Mouse (Mus musculus) CH12.LX (cell line): Measurements from ENCODE around the gene Ubxn6. TPM values are rescaled to one million over a fixed set of nuclear protein-coding genes. Genes with fewer than 3 reads are reported as not detected.

Experiments
- DNase-seq: peaks from one replicate; pipeline ENCODE4 v3.0.0-alpha.2; 2013; ENCODE audit errors: extremely low read depth
- H3K27ac ChIP-seq: 2 replicates; pipeline ENCODE4 v1.5.1; 2012; ENCODE audit warnings: low read depth, mild to moderate bottlenecking, control low read depth, moderate library complexity; ENCODE audit not compliant: insufficient read depth
- H3K27me3 ChIP-seq: replicated peaks from 2 replicates; pipeline ENCODE3; 2012; ENCODE audit warnings: inconsistent platforms
- H3K36me3 ChIP-seq, 2 experiments: replicated peaks in 1 of 2; 2 replicates each; pipeline versions ENCODE3 to v1.6.1; 2012; ENCODE audit warnings: inconsistent platforms in 1 of 2, low read length in 1 of 2, mild to moderate bottlenecking in 1 of 2, mixed read lengths in 1 of 2, moderate library complexity in 1 of 2; ENCODE audit not compliant: control insufficient read depth in 1 of 2, insufficient read depth in 1 of 2
- H3K4me1 ChIP-seq, 2 experiments: 2 replicates each; pipeline ENCODE4 v1.6.1; 2012; ENCODE audit warnings: inconsistent platforms in 1 of 2, moderate library complexity in 1 of 2; ENCODE audit not compliant: insufficient read depth in 2 of 2, control insufficient read depth in 1 of 2
- H3K4me2 ChIP-seq: 2 replicates; pipeline ENCODE4 v1.6.1; 2012; ENCODE audit warnings: low read depth, mild to moderate bottlenecking, control low read depth; ENCODE audit not compliant: poor library complexity, insufficient read depth, severe bottlenecking
- H3K4me3 ChIP-seq, 3 experiments: fragments of 150-350 bp in 1 of 3; sonication (generic) in 1 of 3; replicated peaks in 1 of 3; 2 replicates each; pipeline versions ENCODE3 to v1.5.1; 2011 to 2012; ENCODE audit warnings: low read depth in 2 of 3, low read length in 2 of 3, mild to moderate bottlenecking in 2 of 3, moderate library complexity in 2 of 3, control low read depth in 1 of 3, improper control_type of control experiment in 1 of 3, inconsistent platforms in 1 of 3, mixed read lengths in 1 of 3; ENCODE audit not compliant: poor library complexity in 1 of 3
- H3K79me2 ChIP-seq: replicated peaks from 2 replicates; pipeline ENCODE4 v1.6.1; 2012; ENCODE audit warnings: mild to moderate bottlenecking, moderate library complexity; ENCODE audit not compliant: control insufficient read depth, poor library complexity, insufficient read depth, severe bottlenecking; ENCODE audit errors: extremely low read depth
- H3K9ac ChIP-seq: 2 replicates; pipeline ENCODE4 v1.6.1; 2012; ENCODE audit warnings: low read depth, mild to moderate bottlenecking, control low read depth, moderate library complexity; ENCODE audit not compliant: insufficient read depth
- H3K9me3 ChIP-seq: replicated peaks from 2 replicates; pipeline ENCODE3; 2012; ENCODE audit warnings: low read length, inconsistent platforms, mixed read lengths
- BHLHE40 ChIP-seq: IDR thresholded peaks from 2 replicates; pipeline ENCODE4 v1.6.1; 2011; ENCODE audit warnings: mild to moderate bottlenecking, low read depth, low read length, improper control_type of control experiment
- CHD1 ChIP-seq: IDR thresholded peaks from 2 replicates; pipeline ENCODE4 v1.6.1; 2012; ENCODE audit warnings: low read depth, low read length, improper control_type of control experiment, inconsistent platforms
- CHD2 ChIP-seq: IDR thresholded peaks from 2 replicates; pipeline ENCODE4 v1.6.1; 2011; ENCODE audit warnings: low read length, improper control_type of control experiment
- CTCF ChIP-seq, 2 experiments: IDR thresholded peaks in 1 of 2; conservative IDR thresholded peaks in 1 of 2; 2 replicates each; pipeline ENCODE4 v1.5.1; 2011 to 2012; ENCODE audit warnings: low read depth in 2 of 2, low read length in 2 of 2, improper control_type of control experiment in 1 of 2, inconsistent platforms in 1 of 2, mild to moderate bottlenecking in 1 of 2, moderate library complexity in 1 of 2
- EP300 ChIP-seq: IDR thresholded peaks from 2 replicates; pipeline ENCODE4 v1.6.1; 2011; ENCODE audit warnings: low read length, improper control_type of control experiment
- ETS1 ChIP-seq: conservative IDR thresholded peaks from 2 replicates; pipeline ENCODE4 v1.6.1; 2012; ENCODE audit warnings: low read depth, mild to moderate bottlenecking, inconsistent platforms, low read length, improper control_type of control experiment, moderate library complexity
- GABPA ChIP-seq: IDR thresholded peaks from 2 replicates; pipeline ENCODE4 v1.6.1; 2012; ENCODE audit warnings: low read depth, low read length, improper control_type of control experiment, inconsistent platforms; ENCODE audit not compliant: insufficient replicate concordance
- HCFC1 ChIP-seq: IDR thresholded peaks from 2 replicates; pipeline ENCODE4 v1.6.1; 2012; ENCODE audit warnings: low read depth, mild to moderate bottlenecking, inconsistent platforms, low read length, improper control_type of control experiment
- IRF4 ChIP-seq: IDR thresholded peaks from 2 replicates; pipeline ENCODE4 v1.6.1; 2014; ENCODE audit warnings: low read depth, mild to moderate bottlenecking, inconsistent platforms, low read length, improper control_type of control experiment
- JUN ChIP-seq: IDR thresholded peaks from 2 replicates; pipeline ENCODE4 v1.6.1; 2011; ENCODE audit warnings: low read depth, mild to moderate bottlenecking, low read length, improper control_type of control experiment, moderate library complexity; ENCODE audit not compliant: insufficient read depth
- JUND ChIP-seq: conservative IDR thresholded peaks from 2 replicates; pipeline ENCODE4 v1.6.1; 2011; ENCODE audit warnings: low read depth, low read length, improper control_type of control experiment
- KAT2A ChIP-seq: IDR thresholded peaks from 2 replicates; pipeline ENCODE4 v1.6.1; 2012; ENCODE audit warnings: low read length, improper control_type of control experiment, inconsistent platforms; ENCODE audit not compliant: insufficient replicate concordance
- MAFK ChIP-seq: IDR thresholded peaks from 2 replicates; pipeline ENCODE4 v1.6.1; 2011; ENCODE audit warnings: low read length, improper control_type of control experiment; ENCODE audit not compliant: insufficient replicate concordance
- MAX ChIP-seq: IDR thresholded peaks from 2 replicates; pipeline ENCODE4 v1.6.1; 2011; ENCODE audit warnings: low read length, improper control_type of control experiment
- MEF2A ChIP-seq: IDR thresholded peaks from 2 replicates; pipeline ENCODE4 v1.6.1; 2014; ENCODE audit warnings: low read depth, mild to moderate bottlenecking, inconsistent platforms, low read length, improper control_type of control experiment, borderline replicate concordance
- MXI1 ChIP-seq: IDR thresholded peaks from 2 replicates; pipeline ENCODE4 v1.6.1; 2011; ENCODE audit warnings: mild to moderate bottlenecking, low read depth, low read length, improper control_type of control experiment
- MYC ChIP-seq: IDR thresholded peaks from 2 replicates; pipeline ENCODE4 v1.6.1; 2011; ENCODE audit warnings: low read depth, mild to moderate bottlenecking, improper control_type of control experiment, low read length
- PAX5 ChIP-seq: IDR thresholded peaks from 2 replicates; pipeline ENCODE4 v1.6.1; 2012; ENCODE audit warnings: low read length, inconsistent platforms, mixed read lengths
- POLR2A ChIP-seq: IDR thresholded peaks from 2 replicates; pipeline ENCODE4 v1.6.1; 2011; ENCODE audit warnings: low read depth, mild to moderate bottlenecking, improper control_type of control experiment, low read length
- POLR2AphosphoS2 ChIP-seq: IDR thresholded peaks from 2 replicates; pipeline ENCODE4 v1.6.1; 2011; ENCODE audit warnings: low read depth, low read length, improper control_type of control experiment
- RAD21 ChIP-seq: IDR thresholded peaks from 2 replicates; pipeline ENCODE4 v1.6.1; 2011; ENCODE audit warnings: low read depth, mild to moderate bottlenecking, low read length, improper control_type of control experiment, moderate library complexity
- RCOR1 ChIP-seq: conservative IDR thresholded peaks from 2 replicates; pipeline ENCODE4 v1.6.1; 2012; ENCODE audit warnings: low read depth, mild to moderate bottlenecking, inconsistent platforms, low read length, improper control_type of control experiment
- TBP ChIP-seq: conservative IDR thresholded peaks from 2 replicates; pipeline ENCODE4 v1.6.1; 2011; ENCODE audit warnings: low read depth, low read length, improper control_type of control experiment
- UBTF ChIP-seq: IDR thresholded peaks from 2 replicates; pipeline ENCODE4 v1.6.1; 2012; ENCODE audit warnings: low read depth, mild to moderate bottlenecking, inconsistent platforms, low read length, improper control_type of control experiment, moderate library complexity
- USF1 ChIP-seq: IDR thresholded peaks from 2 replicates; pipeline ENCODE4 v1.6.1; 2014; ENCODE audit warnings: low read depth, mild to moderate bottlenecking, inconsistent platforms, low read length, improper control_type of control experiment
- USF2 ChIP-seq: conservative IDR thresholded peaks from 2 replicates; pipeline ENCODE4 v1.6.1; 2011; ENCODE audit warnings: low read depth, low read length, improper control_type of control experiment
- ZKSCAN1 ChIP-seq: IDR thresholded peaks from 2 replicates; pipeline ENCODE4 v1.6.1; 2012; ENCODE audit warnings: low read depth, inconsistent platforms, low read length, improper control_type of control experiment, borderline replicate concordance
- ZMIZ1 ChIP-seq: IDR thresholded peaks from 2 replicates; pipeline ENCODE4 v1.6.1; 2012; ENCODE audit warnings: low read depth, mild to moderate bottlenecking, inconsistent platforms, low read length, improper control_type of control experiment
- ZNF384 ChIP-seq: IDR thresholded peaks from 2 replicates; pipeline ENCODE4 v1.6.1; 2012; ENCODE audit warnings: low read depth, low read length, improper control_type of control experiment, inconsistent platforms
- dilution Hi-C: fragments of 300-500 bp; cut with MboI; formaldehyde crosslinking; loops from 2 replicates; pipeline ENCODE4 v1.14.3; 2020; ENCODE audit warnings: low sequenced_read_pairs; ENCODE audit not compliant: extremely low pct_unique_long_range_greater_than_20kb, extremely low pct_ligation_motif_present
- in situ Hi-C: fragments of 300-500 bp; cut with MboI; formaldehyde crosslinking; loops from 3 replicates; pipeline ENCODE4 v1.14.3; 2019; ENCODE audit warnings: low sequenced_read_pairs, low pct_ligation_motif_present, low pct_unique_long_range_greater_than_20kb, mixed read lengths
- polyA plus RNA-seq: library from polyadenylated mRNA; unstranded; fragments of >175 nt; gene quantifications from 2 replicates; pipeline ENCODE4 v1.2.1, GENCODE M21; 2012; ENCODE audit warnings: low read depth; ENCODE audit not compliant: insufficient read length
- total RNA-seq, 2 experiments: library from RNA; depleted of rRNA; stranded (reverse); fragments of 300-350 nt in 1 of 2; fragments of >200 nt in 1 of 2; gene quantifications; 2 replicates each; pipeline ENCODE4 v1.2.3; 2012 to 2014

Ubxn6 gene
- total and polyA plus RNA-seq, 3 experiments: 24.6 to 29.1 (median 26.8) TPM

GRCm38 (mm10) chr17:56036901-56037287 is 37.9 kb downstream of the Ubxn6 start:
- DNase-seq: no peak
- Histone ChIP-seq H3K36me3 (peaks cover 4 to 23% of the 10 kb centered on the region in 2 experiments), H3K9me3 (no peaks in the 10 kb centered on the region), H3K27ac (no peak overlapping the region), H3K79me2 (peaks cover 58% of the 10 kb centered on the region), H3K4me3 (peak overlapping the region; percentile 20 to 63 (median 52)), H3K4me2 (peak overlapping the region; percentile 49), H3K9ac (peak overlapping the region; percentile 50), H3K27me3 (no peaks in the 10 kb centered on the region), H3K4me1 (peaks cover 16 to 47% of the 10 kb centered on the region in 2 experiments)
- dilution Hi-C loops (no loop called here), in situ Hi-C loops (no loop called here)
- TF ChIP-seq GABPA (no peak), MXI1 (no peak), POLR2A (no peak), CTCF (conservative IDR thresholded peaks at IDR 0.05 in 1 of 2, IDR thresholded peaks at IDR 0.05 in 1 of 2; ENCODE audit: low read depth in 2 of 2, low read length in 2 of 2) (peak in 1 of 2 experiments; percentile 8; a peak in 1 of 4 replicates), TBP (0 out of 2 replicates have a peak, but pooled peaks have one; percentile 12)

GRCm38 (mm10) chr17:56036176-56036900 is 38.5 kb downstream of the Ubxn6 start, which contains the start of gene Sh3gl1:
Sh3gl1 (minus strand) TSS chr17:56036635.
- DNase-seq: peak; percentile 96
- in situ Hi-C loops (no loop called here), dilution Hi-C loops (no loop called here)
- Histone ChIP-seq H3K4me3 (peak within 1 kb of the TSS; percentile 74 to 98 (median 94)), H3K9me3 (no peaks in the 10 kb centered on the region), H3K27ac (peak within 1 kb of the TSS; percentile 66), H3K9ac (peak within 1 kb of the TSS; percentile 78), H3K36me3 (peaks cover 4 to 26% of the 10 kb centered on the region in 2 experiments), H3K79me2 (peaks cover 58% of the 10 kb centered on the region), H3K27me3 (no peaks in the 10 kb centered on the region), H3K4me1 (peaks cover 17 to 46% of the 10 kb centered on the region in 2 experiments), H3K4me2 (peak within 1 kb of the TSS; percentile 88)
- TF ChIP-seq POLR2AphosphoS2 (peak; percentile 83), EP300 (no peak), RAD21 (peak; percentile 29), USF1 (no peak), ETS1 (peak; percentile 59), BHLHE40 (peak; percentile 66), GABPA (peak; percentile 40; the same call in 1 of the 2 replicates), ZNF384 (no peak), ZMIZ1 (peak; percentile 89; the same call in 1 of the 2 replicates), PAX5 (no peak), TBP (peak; percentile 66; the same call in 1 of the 2 replicates), ZKSCAN1 (no peak), KAT2A (0 out of 2 replicates have a peak, but pooled peaks have one; percentile 72), RCOR1 (peak; percentile 41; the same call in 1 of the 2 replicates), USF2 (no peak), MAFK (0 out of 2 replicates have a peak, but pooled peaks have one; percentile 17), CHD2 (peak; percentile 69), HCFC1 (peak; percentile 89), CHD1 (no peak; the same call in 1 of the 2 replicates), MAX (peak; percentile 85), MYC (peak; percentile 94), JUND (peak; percentile 25; the same call in 1 of the 2 replicates), POLR2A (peak; percentile 90), IRF4 (peak; percentile 52; the same call in 1 of the 2 replicates), MEF2A (peak; percentile 84; the same call in 1 of the 2 replicates), JUN (no peak), UBTF (0 out of 2 replicates have a peak, but pooled peaks have one; percentile 46), CTCF (conservative IDR thresholded peaks at IDR 0.05 in 1 of 2, IDR thresholded peaks at IDR 0.05 in 1 of 2; ENCODE audit: low read depth in 2 of 2, low read length in 2 of 2) (peak; percentile 79 to 99; a peak in 3 of 4 replicates)
